Mouse (Mus musculus): ENCODE measurements at regions not wholly inside any gene's neighbourhood (a gene's known extent, or its start where the extent isn't known, plus 50 kb on each side); places are given as distances from the start of the nearest gene placed in this dataset.

DNA sequence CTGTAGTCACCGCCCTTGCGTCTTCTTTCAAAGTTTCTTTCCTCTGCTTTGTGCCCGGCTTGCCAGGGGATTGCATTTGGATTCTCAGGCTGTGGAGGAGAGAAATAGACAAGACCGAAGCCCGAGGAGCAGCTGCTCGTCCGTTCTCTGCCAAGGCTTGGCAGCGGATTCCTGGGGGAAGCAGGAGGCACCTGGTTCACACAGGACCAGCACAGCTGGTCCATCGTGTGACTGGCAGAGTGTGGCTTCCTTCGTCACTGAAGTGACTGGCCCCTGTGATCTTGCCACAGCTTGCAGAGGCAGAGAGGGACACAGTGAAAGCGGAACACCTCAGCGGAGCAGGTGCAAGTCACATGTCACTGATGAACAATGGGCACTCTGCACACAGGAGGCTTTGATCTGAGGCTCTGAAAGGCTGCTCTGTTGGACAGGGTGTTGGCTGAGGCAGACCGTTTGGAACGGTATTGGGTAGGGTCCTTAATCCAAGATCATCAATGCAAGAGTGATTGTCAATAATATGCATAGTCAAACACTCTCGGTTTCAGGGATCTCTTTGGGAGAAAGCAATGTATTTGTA is 214.5 kb downstream of the Rnf144b start:
- TF ChIP-seq POLR2A (IDR thresholded peaks at IDR 0.05; ENCODE audit: low read depth, low read length) (no peak), CTCF (IDR thresholded peaks at IDR 0.05; ENCODE audit: borderline replicate concordance, insufficient read depth, low read length) (no peak)
